Mouse (Mus musculus) brain, embryonic 14.5 days (tissue): ENCODE data around the gene Atg13.
A peak's percentile ranks its signal among the peaks of the same experiment; 100 is the strongest.

ENCODE experiments used
- CTCF ChIP-seq: fragments of 200-500 bp; IDR thresholded peaks from 2 replicates; pipeline ENCODE4 v1.5.1; 2012; ENCODE audit warnings: inconsistent platforms, mild to moderate bottlenecking, moderate library complexity, borderline replicate concordance; ENCODE audit not compliant: insufficient read depth, insufficient read length; ENCODE audit errors: extremely low read depth
- POLR2A ChIP-seq: fragments of 200-500 bp; IDR thresholded peaks from 2 replicates; pipeline ENCODE4 v1.6.1; 2012; ENCODE audit warnings: mild to moderate bottlenecking, inconsistent platforms, borderline replicate concordance; ENCODE audit not compliant: poor library complexity, insufficient read depth, insufficient read length, severe bottlenecking; ENCODE audit errors: extremely low read depth

DNA sequence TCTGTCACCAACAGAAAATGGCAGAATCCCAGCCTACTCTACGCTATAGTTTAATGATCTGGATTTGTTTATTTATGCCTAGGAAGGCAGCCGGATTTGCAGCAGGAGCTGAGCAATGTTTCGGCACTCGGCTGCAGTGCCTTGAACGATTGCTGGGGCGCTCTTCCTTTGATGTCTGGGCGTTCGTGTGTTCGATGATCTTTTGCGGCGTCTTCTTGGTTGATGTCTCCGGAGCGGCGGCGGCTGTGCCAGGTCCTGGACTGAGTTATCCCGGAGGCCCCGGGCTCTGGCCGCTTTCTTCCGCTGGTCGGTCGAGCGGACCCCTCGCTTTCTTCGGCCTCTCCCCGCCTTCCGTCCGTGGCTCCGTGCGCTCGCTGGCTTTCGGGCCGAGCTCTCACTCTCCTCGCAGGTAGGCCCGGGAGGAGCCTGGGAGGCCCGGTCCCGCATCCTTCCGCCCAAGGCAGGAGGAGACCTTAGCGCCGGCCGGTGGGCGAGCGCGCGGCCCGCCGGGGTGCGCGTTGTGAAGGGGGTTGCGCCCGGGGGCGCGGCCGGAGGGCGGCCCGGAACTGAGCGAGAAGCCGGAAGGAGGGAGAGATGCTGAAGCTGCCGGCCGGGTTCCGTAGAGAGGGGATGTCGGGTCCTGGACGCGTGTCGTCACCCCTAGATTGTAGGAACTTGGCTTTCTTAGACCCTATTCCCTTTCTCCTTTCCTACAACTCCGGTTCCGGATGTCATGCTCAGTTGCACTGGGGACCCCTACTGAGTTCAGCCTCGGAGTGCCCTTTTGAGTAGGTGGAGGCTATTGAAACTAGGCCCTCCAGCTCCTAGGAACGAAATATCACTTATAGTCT, 19.8 kb upstream of the Atg13 start, which contains the start of gene Ambra1:
- TF ChIP-seq CTCF (no peak), POLR2A (peak; percentile 49; the same call in 1 of the 2 replicates)
